Mouse (Mus musculus): Measurements from ENCODE around the gene Lrrc27. TPM values are rescaled to one million over a fixed set of nuclear protein-coding genes. Genes with fewer than 3 reads are reported as not detected.

The Lrrc27 gene
- total and polyA plus RNA-seq, 3 experiments: 0.54 to 1.3 TPM; not detected in 1

- Histone ChIP-seq H3K79me2 (ENCODE audit: control insufficient read depth, insufficient read depth, low read length, poor library complexity) (no peaks in the 10 kb centered on the region), H3K27ac (ENCODE audit: control insufficient read depth, low read depth, low read length) (no peak overlapping the region), H3K36me3 (ENCODE audit: control insufficient read depth in 1 of 2, insufficient read depth in 2 of 2, low read length in 2 of 2) (no peaks in the 10 kb centered on the region), H3K4me1 (ENCODE audit: control insufficient read depth in 1 of 2, insufficient read depth in 2 of 2, low read length in 2 of 2) (no peaks in the 10 kb centered on the region; a peak in 1 of 4 replicates), H3K9ac (ENCODE audit: control insufficient read depth, low read depth, low read length, poor library complexity, severe bottlenecking) (no peak overlapping the region), H3K27me3 (ENCODE audit: control insufficient read depth in 1 of 2, insufficient read depth in 2 of 2, low read length in 2 of 2) (peaks cover 0 to 4% of the 10 kb centered on the region in 2 experiments; a peak in 1 of 4 replicates), H3K9me3 (replicated peaks; ENCODE audit: insufficient read depth, low read length) (no peaks in the 10 kb centered on the region), H3K4me3 (ENCODE audit: control insufficient read depth in 1 of 2, insufficient read depth in 1 of 2, low read depth in 2 of 2, low read length in 2 of 2) (no peak overlapping the region)
- TF ChIP-seq MAX (IDR thresholded peaks at IDR 0.05; ENCODE audit: low read length) (no peak), MAZ (IDR thresholded peaks at IDR 0.05; ENCODE audit: low read depth, low read length) (no peak), MXI1 (IDR thresholded peaks at IDR 0.05; ENCODE audit: low read depth, low read length) (no peak), USF1 (IDR thresholded peaks at IDR 0.05; ENCODE audit: low read depth, low read length) (no peak), POLR2A (IDR thresholded peaks at IDR 0.05; ENCODE audit: control insufficient read depth in 1 of 2, insufficient read depth in 1 of 2, low read depth in 1 of 2, low read length in 2 of 2, poor library complexity in 1 of 2) (no peak), ZKSCAN1 (IDR thresholded peaks at IDR 0.05; ENCODE audit: low read depth, low read length) (no peak), USF2 (IDR thresholded peaks at IDR 0.05; ENCODE audit: borderline replicate concordance in 1 of 2, insufficient read depth in 1 of 2, low read depth in 1 of 2, low read length in 2 of 2) (no peak), CTCF (IDR thresholded peaks at IDR 0.05 in 2 of 3, conservative IDR thresholded peaks at IDR 0.05 in 1 of 3; ENCODE audit: control insufficient read depth in 1 of 3, insufficient read depth in 1 of 3, low read depth in 2 of 3, low read length in 3 of 3, poor library complexity in 1 of 3, severe bottlenecking in 1 of 3) (no peak), ZNF384 (IDR thresholded peaks at IDR 0.05; ENCODE audit: low read depth, low read length) (no peak)
- no peak for DNase-seq (ENCODE audit: low read depth, low spot score)
Measured at GRCm38 (mm10) chr7:139230241-139230640, 17.5 kb downstream of the Lrrc27 start.

GRCm38 (mm10) chr7:139233714-139234113 lies 20.9 kb downstream of the Lrrc27 start:
- peak overlapping the region; percentile 73 for H3K9ac ChIP-seq (ENCODE audit: control insufficient read depth, low read depth, low read length, poor library complexity, severe bottlenecking)
- peak; percentile 90 for DNase-seq (ENCODE audit: low read depth, low spot score)
- no peaks in the 10 kb centered on the region for H3K36me3 ChIP-seq (ENCODE audit: control insufficient read depth in 1 of 2, insufficient read depth in 2 of 2, low read length in 2 of 2)
- no peaks in the 10 kb centered on the region for H3K27me3 ChIP-seq (ENCODE audit: control insufficient read depth in 1 of 2, insufficient read depth in 2 of 2, low read length in 2 of 2)
- H3K79me2 ChIP-seq (ENCODE audit: control insufficient read depth, insufficient read depth, low read length, poor library complexity): no peaks in the 10 kb centered on the region
- H3K9me3 ChIP-seq (replicated peaks; ENCODE audit: insufficient read depth, low read length): no peaks in the 10 kb centered on the region
- H3K4me1 ChIP-seq (ENCODE audit: control insufficient read depth in 1 of 2, insufficient read depth in 2 of 2, low read length in 2 of 2): peaks cover 0 to under 1% of the 10 kb centered on the region in 2 experiments; a peak in 1 of 4 replicates
- peak overlapping the region; percentile 42 to 59; a peak in 3 of 4 replicates for H3K4me3 ChIP-seq (ENCODE audit: control insufficient read depth in 1 of 2, insufficient read depth in 1 of 2, low read depth in 2 of 2, low read length in 2 of 2)
- TF ChIP-seq E2F4 (IDR thresholded peaks at IDR 0.05; ENCODE audit: borderline replicate concordance, low read depth, low read length) (no peak), MXI1 (IDR thresholded peaks at IDR 0.05; ENCODE audit: low read depth, low read length) (peak; percentile 77), JUND (IDR thresholded peaks at IDR 0.05; ENCODE audit: low read depth, low read length) (no peak), TCF12 (IDR thresholded peaks at IDR 0.05; ENCODE audit: low read depth, low read length) (no peak), POLR2A (IDR thresholded peaks at IDR 0.05; ENCODE audit: control insufficient read depth in 1 of 2, insufficient read depth in 1 of 2, low read depth in 1 of 2, low read length in 2 of 2, poor library complexity in 1 of 2) (peak in 1 of 2 experiments; percentile 58; a peak in 1 of 4 replicates), CHD1 (IDR thresholded peaks at IDR 0.05; ENCODE audit: low read depth, low read length) (no peak), EP300 (IDR thresholded peaks at IDR 0.05; ENCODE audit: low read depth in 1 of 2, low read length in 2 of 2) (no peak), MYC (IDR thresholded peaks at IDR 0.05; ENCODE audit: low read depth, low read length) (peak; percentile 64; the same call in 1 of the 2 replicates), SIN3A (IDR thresholded peaks at IDR 0.05; ENCODE audit: low read length) (peak; percentile 51; the same call in 1 of the 2 replicates), SMC3 (IDR thresholded peaks at IDR 0.05; ENCODE audit: low read depth, low read length) (peak; percentile 95), CTCF (IDR thresholded peaks at IDR 0.05 in 2 of 3, conservative IDR thresholded peaks at IDR 0.05 in 1 of 3; ENCODE audit: control insufficient read depth in 1 of 3, insufficient read depth in 1 of 3, low read depth in 2 of 3, low read length in 3 of 3, poor library complexity in 1 of 3, severe bottlenecking in 1 of 3) (peak; percentile 92 to 98 (median 97)), CHD2 (IDR thresholded peaks at IDR 0.05; ENCODE audit: low read length) (no peak), BHLHE40 (IDR thresholded peaks at IDR 0.05; ENCODE audit: borderline replicate concordance, low read depth, low read length) (no peak), ZC3H11A (IDR thresholded peaks at IDR 0.05; ENCODE audit: low read depth, low read length) (peak; percentile 79), MAZ (IDR thresholded peaks at IDR 0.05; ENCODE audit: low read depth, low read length) (peak; percentile 82), HCFC1 (IDR thresholded peaks at IDR 0.05; ENCODE audit: low read depth, low read length) (no peak), ZNF384 (IDR thresholded peaks at IDR 0.05; ENCODE audit: low read depth, low read length) (no peak), RAD21 (IDR thresholded peaks at IDR 0.05; ENCODE audit: low read depth, low read length) (peak; percentile 96), NELFE (IDR thresholded peaks at IDR 0.05; ENCODE audit: low read depth, low read length) (peak; percentile 32; the same call in 1 of the 2 replicates), MAX (IDR thresholded peaks at IDR 0.05; ENCODE audit: low read length) (peak; percentile 42; the same call in 1 of the 2 replicates)
- no peak overlapping the region for H3K27ac ChIP-seq (ENCODE audit: control insufficient read depth, low read depth, low read length)

Measured in MEL (cell line).